Mouse (Mus musculus) C2C12 (cell line): ENCODE results near the gene Zfp524. TPM values are rescaled to one million over a fixed set of nuclear protein-coding genes. Genes with fewer than 3 reads are reported as not detected.

ENCODE experiments used
- H3K27me3 ChIP-seq: one replicate; pipeline ENCODE4 v1.6.1; 2011; ENCODE audit not compliant: control insufficient read depth, insufficient read depth, insufficient read length
- H3K36me3 ChIP-seq: one replicate; pipeline ENCODE4 v1.6.1; 2011; ENCODE audit not compliant: control insufficient read depth, insufficient read depth
- H3K4me3 ChIP-seq: one replicate; pipeline ENCODE4 v1.5.1; 2011; ENCODE audit warnings: mild to moderate bottlenecking, control low read depth; ENCODE audit not compliant: poor library complexity, insufficient read depth, severe bottlenecking
- H3K79me2 ChIP-seq: one replicate; pipeline ENCODE4 v1.6.1; 2011; ENCODE audit not compliant: control insufficient read depth, insufficient read depth
- H3K79me3 ChIP-seq: one replicate; pipeline ENCODE4 v1.6.1; 2011; ENCODE audit warnings: low read depth, control low read depth
- H3ac ChIP-seq: one replicate; pipeline ENCODE3; 2011; ENCODE audit warnings: low read depth; ENCODE audit not compliant: control insufficient read depth, insufficient read length
- CEBPB ChIP-seq: IDR thresholded peaks from one replicate; pipeline ENCODE4 v1.6.1; 2011; ENCODE audit warnings: low read depth, mild to moderate bottlenecking, control low read depth, moderate library complexity
- CTCF ChIP-seq: IDR thresholded peaks from one replicate; pipeline ENCODE4 v1.5.1; 2011; ENCODE audit not compliant: control insufficient read depth, insufficient read depth, insufficient read length
- FOSL1 ChIP-seq: IDR thresholded peaks from one replicate; pipeline ENCODE4 v1.8.0; 2011; ENCODE audit warnings: mild to moderate bottlenecking, low read length; ENCODE audit not compliant: poor library complexity, insufficient read depth, severe bottlenecking
- MAX ChIP-seq: IDR thresholded peaks from one replicate; pipeline ENCODE4 v1.6.1; 2011; ENCODE audit warnings: mild to moderate bottlenecking, control low read depth
- MYOD1 ChIP-seq: IDR thresholded peaks from one replicate; pipeline ENCODE4 v1.6.1; 2011; ENCODE audit warnings: low read depth; ENCODE audit not compliant: control insufficient read depth, insufficient read length
- MYOG ChIP-seq: IDR thresholded peaks from one replicate; pipeline ENCODE4 v1.6.1; 2011; ENCODE audit not compliant: control insufficient read depth, insufficient read length; ENCODE audit errors: extremely low read depth
- USF1 ChIP-seq: IDR thresholded peaks from one replicate; pipeline ENCODE4 v1.6.1; 2011; ENCODE audit warnings: low read depth, mild to moderate bottlenecking, control low read depth, moderate library complexity
- long read RNA-seq, 2 experiments: library from polyadenylated mRNA; unstranded; transcript quantifications; one replicate each; pipeline ENCODE4 v2.0.0; 2019 to 2020
- polyA plus RNA-seq: library from polyadenylated mRNA; unstranded; fragments of >200 nt; fragmentation: generic; extraction: Trizol; gene quantifications from one replicate; pipeline ENCODE4 v1.2.1, GENCODE M21; 2012; ENCODE audit warnings: missing spikeins

Zfp524 gene
- polyA plus RNA-seq = 12.9 TPM
- long read RNA-seq, experiment 1, transcript Zfp524-201 (2 exons, 1,142 nt) = major isoform, 13 of 16 reads
- long read RNA-seq, experiment 1, partial matches to known transcripts = 3 of 16 reads
- long read RNA-seq, experiment 1, other reads (novel, unspliced or antisense) = 0 of 16 reads
- long read RNA-seq, experiment 2, partial matches to known transcripts = 0 of 4 reads
- long read RNA-seq, experiment 2, other reads (novel, unspliced or antisense) = 1 of 4 reads

GRCm38 (mm10) chr7:5014251-5015117, at the start of gene Zfp524, which contains the start of gene Fiz1:
Zfp524 (plus strand) TSS chr7:5014415.
Fiz1 (minus strand) TSS chr7:5014697.
- TF ChIP-seq MYOD1 = no peak
- no peak for TF ChIP-seq MAX
- TF ChIP-seq FOSL1 = no peak
- TF ChIP-seq USF1 = no peak
- TF ChIP-seq CEBPB = no peak
- no peak for TF ChIP-seq MYOG
- TF ChIP-seq CTCF = no peak
- peaks cover 6% of the 10 kb centered on the region for H3K79me3 ChIP-seq
- peaks cover 18% of the 10 kb centered on the region for H3K79me2 ChIP-seq
- peaks cover 33% of the 10 kb centered on the region for H3K36me3 ChIP-seq
- peak within 1 kb of the TSS; percentile 68 for H3K4me3 ChIP-seq
- H3K27me3 ChIP-seq = no peaks in the 10 kb centered on the region
- H3ac ChIP-seq = peak within 1 kb of the TSS; percentile 98

GRCm38 (mm10) chr7:4964988-4965387, 49.2 kb upstream of the Zfp524 start:
- H3ac ChIP-seq = no peak overlapping the region
- H3K79me2 ChIP-seq = no peaks in the 10 kb centered on the region
- no peaks in the 10 kb centered on the region for H3K79me3 ChIP-seq
- H3K27me3 ChIP-seq = peaks cover 11% of the 10 kb centered on the region
- peak; percentile 61 for TF ChIP-seq MYOD1
- TF ChIP-seq USF1 = no peak
- H3K4me3 ChIP-seq = no peak overlapping the region
- H3K36me3 ChIP-seq = no peaks in the 10 kb centered on the region

- Histone ChIP-seq H3K79me3 (no peaks in the 10 kb centered on the region), H3ac (no peak within 1 kb of the TSS), H3K79me2 (no peaks in the 10 kb centered on the region), H3K4me3 (no peak within 1 kb of the TSS), H3K27me3 (peaks cover 7% of the 10 kb centered on the region), H3K36me3 (no peaks in the 10 kb centered on the region)
- TF ChIP-seq FOSL1 (no peak), MYOG (no peak), MYOD1 (no peak), CTCF (no peak), USF1 (no peak), CEBPB (no peak), MAX (no peak)
These were observed 43.1 kb upstream of the Zfp524 start, which contains the start of gene Sbk3 for GRCm38 (mm10) chr7:4971068-4971467. Sbk3 (minus strand) TSS chr7:4971168.

- H3K36me3 ChIP-seq = no peaks in the 10 kb centered on the region
- no peaks in the 10 kb centered on the region for H3K79me3 ChIP-seq
- TF ChIP-seq CEBPB (no peak), USF1 (no peak), FOSL1 (no peak), CTCF (no peak), MYOG (no peak), MAX (no peak), MYOD1 (no peak)
- no peaks in the 10 kb centered on the region for H3K79me2 ChIP-seq
- H3ac ChIP-seq = no peak overlapping the region
- H3K27me3 ChIP-seq = peaks cover 7% of the 10 kb centered on the region
- no peak overlapping the region for H3K4me3 ChIP-seq
These were observed 42.5 kb upstream of the Zfp524 start for GRCm38 (mm10) chr7:4971710-4972109.

- no peak for TF ChIP-seq MYOD1
- TF ChIP-seq FOSL1 = peak; percentile 8
These were observed 41.7 kb upstream of the Zfp524 start for GRCm38 (mm10) chr7:4972321-4973047.

More at GRCm38 (mm10) chr7:4972321-4973047, 41.7 kb upstream of the Zfp524 start:
- Histone ChIP-seq H3K27me3 (peaks cover 1% of the 10 kb centered on the region), H3K79me3 (no peaks in the 10 kb centered on the region), H3K79me2 (no peaks in the 10 kb centered on the region), H3K4me3 (no peak overlapping the region), H3ac (no peak overlapping the region), H3K36me3 (no peaks in the 10 kb centered on the region)
